Mouse (Mus musculus) embryonic facial prominence, embryonic 14.5 days (tissue): ENCODE measurements around the gene Gm4881. TPM values are rescaled to one million over a fixed set of nuclear protein-coding genes. Genes with fewer than 3 reads are reported as not detected.

Experiments
- ATAC-seq: fragments of 200-750 bp; cut with Nextera tagmentation; 2 replicates; pipeline ENCODE4 v1.8.0; 2017; ENCODE audit warnings: low read depth, moderate number of reproducible peaks, moderate TSS enrichment
- DNase-seq: peaks from one replicate; pipeline ENCODE4 v3.0.0-alpha.2; 2015; ENCODE audit warnings: low spot score
- H3K27ac ChIP-seq: fragments of 300-500 bp; sonication (generic); replicated peaks from 2 replicates; pipeline ENCODE4 v1.5.1; 2014; ENCODE audit warnings: low read depth, mild to moderate bottlenecking, low read length, moderate library complexity
- H3K27me3 ChIP-seq: fragments of 300-500 bp; sonication (generic); replicated peaks from 2 replicates; pipeline ENCODE4 v1.6.1; 2014; ENCODE audit warnings: low read length; ENCODE audit not compliant: control insufficient read depth, insufficient read depth
- H3K36me3 ChIP-seq: fragments of 300-500 bp; sonication (generic); 2 replicates; pipeline ENCODE4 v1.6.1; 2014; ENCODE audit warnings: low read length, mixed read lengths; ENCODE audit not compliant: control insufficient read depth, insufficient read depth
- H3K4me1 ChIP-seq: fragments of 300-500 bp; sonication (generic); 2 replicates; pipeline ENCODE4 v1.6.1; 2014; ENCODE audit warnings: antibody characterized with exemption, low read length; ENCODE audit not compliant: control insufficient read depth, insufficient read depth
- H3K4me2 ChIP-seq: fragments of 300-500 bp; sonication (generic); 2 replicates; pipeline ENCODE4 v1.6.1; 2014; ENCODE audit warnings: low read depth, mild to moderate bottlenecking, low read length, moderate library complexity, mixed read lengths
- H3K4me3 ChIP-seq: fragments of 300-500 bp; sonication (generic); 2 replicates; pipeline ENCODE4 v1.5.1; 2014; ENCODE audit warnings: low read depth, mild to moderate bottlenecking, low read length
- H3K9ac ChIP-seq: fragments of 300-500 bp; sonication (generic); 2 replicates; pipeline ENCODE4 v1.6.1; 2014; ENCODE audit warnings: low read depth, mild to moderate bottlenecking, low read length, moderate library complexity, mixed read lengths
- H3K9me3 ChIP-seq: fragments of 300-500 bp; sonication (generic); 2 replicates; pipeline ENCODE4 v1.6.1; 2016; ENCODE audit warnings: low read length; ENCODE audit not compliant: control insufficient read depth
- WGBS: fragments of 180-500 bp; shearing (Covaris S2); extraction: QIAGEN DNeasy Blood & Tissue Kit; methylation state at CpG from one replicate; pipeline ENCODE4 v1.1.7; 2014; 5-methylcytosine and 5-hydroxymethylcytosine counted together
- polyA plus RNA-seq: library from polyadenylated mRNA; unstranded; fragments of >200 nt; fragmentation: Nextera tagmentation; extraction: Ambion mirVana; gene quantifications from 2 replicates; pipeline ENCODE4 v1.2.1, GENCODE M21; 2014

Gene Gm4881
- polyA plus RNA-seq, 1 experiment from 2014 or later = not detected

DNA sequence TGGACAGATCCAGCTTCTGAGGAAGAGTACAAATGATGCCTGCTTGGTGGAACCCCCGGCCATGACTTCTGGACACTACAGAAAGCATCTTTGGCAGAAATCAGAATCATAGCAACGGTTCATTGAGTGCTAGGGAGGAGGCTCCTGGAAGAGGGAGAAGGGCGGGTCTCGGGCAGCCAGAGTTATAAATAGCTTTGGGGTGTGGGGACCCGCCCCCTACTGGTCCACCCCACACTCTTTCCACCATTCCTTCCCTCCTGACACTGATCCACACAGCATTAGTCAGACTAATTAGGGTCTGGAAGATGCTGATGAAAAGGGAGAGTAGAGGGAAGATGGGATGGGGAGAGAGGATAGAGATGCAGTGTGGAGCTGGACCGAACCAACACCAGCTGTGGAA lies 37.7 kb downstream of the Gm4881 start:
- ATAC-seq = no peak
- H3K4me2 ChIP-seq = peak overlapping the region; percentile 68
- H3K4me3 ChIP-seq = no peak overlapping the region
- no peaks in the 10 kb centered on the region for H3K27me3 ChIP-seq
- no peak for DNase-seq
- H3K9me3 ChIP-seq = no peaks in the 10 kb centered on the region
- WGBS = 26% methylated on average over 6 of the region's 6 CpGs
- H3K4me1 ChIP-seq = peaks cover 28% of the 10 kb centered on the region
- H3K36me3 ChIP-seq = peaks cover 31% of the 10 kb centered on the region
- H3K9ac ChIP-seq = 0 out of 2 replicates have a peak overlapping the region, but pooled peaks have one; percentile 32
- peak overlapping the region; percentile 72 for H3K27ac ChIP-seq

GRCm38 (mm10) chr7:24904936-24905335 lies 39.4 kb downstream of the Gm4881 start:
- no peak for ATAC-seq
- peak overlapping the region; percentile 81 for H3K9ac ChIP-seq
- peak overlapping the region; percentile 78 for H3K4me3 ChIP-seq
- H3K4me1 ChIP-seq = peaks cover 28% of the 10 kb centered on the region
- peak; percentile 78 for DNase-seq
- peak overlapping the region; percentile 68 for H3K4me2 ChIP-seq
- H3K27ac ChIP-seq = peak overlapping the region; percentile 77; the same call in 1 of the 2 replicates
- 20% methylated on average over 3 of the region's 3 CpGs for WGBS
- H3K36me3 ChIP-seq = peaks cover 21% of the 10 kb centered on the region
- H3K27me3 ChIP-seq = no peaks in the 10 kb centered on the region
- no peaks in the 10 kb centered on the region for H3K9me3 ChIP-seq

DNA sequence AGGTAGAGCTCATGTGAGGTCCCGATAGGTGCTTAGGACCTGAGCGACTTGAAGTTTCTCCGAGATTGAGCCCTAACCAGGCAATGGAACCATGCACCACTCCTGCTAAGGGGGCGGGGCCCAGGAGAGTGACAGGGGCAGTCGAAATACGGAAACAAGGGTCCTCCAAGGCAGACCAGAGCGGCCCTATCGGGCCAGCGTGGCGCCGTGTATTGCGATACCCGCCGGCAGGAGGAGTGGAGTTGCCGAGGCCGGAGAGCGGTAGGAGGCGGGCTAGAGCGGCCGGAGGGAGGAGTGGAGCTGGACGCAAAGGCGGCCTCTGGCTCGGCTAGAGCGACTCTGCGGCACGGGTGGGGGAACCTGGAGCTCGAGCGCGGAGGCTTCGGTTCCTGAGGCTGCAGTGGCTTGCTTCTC lies 40.2 kb downstream of the Gm4881 start:
- Histone ChIP-seq H3K27me3 (no peaks in the 10 kb centered on the region), H3K36me3 (peaks cover 12% of the 10 kb centered on the region), H3K9ac (peak overlapping the region; percentile 89), H3K9me3 (no peaks in the 10 kb centered on the region), H3K4me3 (peak overlapping the region; percentile 78), H3K4me2 (peak overlapping the region; percentile 68), H3K27ac (peak overlapping the region; percentile 77), H3K4me1 (peaks cover 28% of the 10 kb centered on the region)
- DNase-seq (peak; percentile 99), ATAC-seq (peak; percentile 98)
- 0% methylated on average over 18 of the region's 30 CpGs for WGBS

- 33% methylated on average over 10 of the region's 10 CpGs for WGBS
- peak overlapping the region; percentile 89 for H3K9ac ChIP-seq
- peaks cover 6% of the 10 kb centered on the region for H3K36me3 ChIP-seq
- ATAC-seq (no peak), DNase-seq (no peak)
- no peaks in the 10 kb centered on the region for H3K27me3 ChIP-seq
- H3K9me3 ChIP-seq = no peaks in the 10 kb centered on the region
- H3K4me3 ChIP-seq = peak overlapping the region; percentile 78
- peaks cover 28% of the 10 kb centered on the region for H3K4me1 ChIP-seq
- peak overlapping the region; percentile 79 for H3K27ac ChIP-seq
- H3K4me2 ChIP-seq = peak overlapping the region; percentile 68
Observed at GRCm38 (mm10) chr7:24903444-24903825, 40.9 kb downstream of the Gm4881 start.

- no peaks in the 10 kb centered on the region for H3K27me3 ChIP-seq
- peak within 1 kb of the TSS; percentile 79 for H3K27ac ChIP-seq
- H3K4me3 ChIP-seq = peak within 1 kb of the TSS; percentile 78
- H3K4me1 ChIP-seq = peaks cover 28% of the 10 kb centered on the region
- H3K9me3 ChIP-seq = no peaks in the 10 kb centered on the region
- H3K36me3 ChIP-seq = no peaks in the 10 kb centered on the region; the same call in 1 of the 2 replicates
- DNase-seq (peak; percentile 75), ATAC-seq (no peak)
- H3K4me2 ChIP-seq = peak within 1 kb of the TSS; percentile 68
- WGBS = 9% methylated on average over 39 of the region's 68 CpGs
- H3K9ac ChIP-seq = peak within 1 kb of the TSS; percentile 89
Observed at GRCm38 (mm10) chr7:24902630-24903443, 41.5 kb downstream of the Gm4881 start, which contains the start of gene Arhgef1. Arhgef1 (plus strand) TSS chr7:24902912.

DNA sequence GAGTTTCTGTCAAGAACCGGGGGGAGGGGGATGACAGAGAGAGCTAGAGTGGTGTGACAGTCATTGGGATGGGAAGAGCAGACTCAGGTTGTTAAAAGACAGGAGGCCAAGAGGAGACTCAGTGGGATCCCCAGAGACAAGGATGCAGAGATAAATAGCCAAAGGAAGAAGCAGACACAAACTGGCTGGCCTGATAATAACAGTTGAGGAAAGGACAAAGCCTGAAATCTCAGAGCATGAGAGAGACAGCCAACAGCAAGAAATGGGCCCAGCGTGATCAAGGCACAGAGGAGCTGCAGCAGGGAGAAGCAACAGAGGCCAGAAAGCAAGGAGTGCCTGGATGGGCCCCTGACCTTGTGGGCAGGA lies 42.0 kb downstream of the Gm4881 start:
- DNase-seq (no peak), ATAC-seq (no peak)
- 63% methylated on average over 2 of the region's 2 CpGs for WGBS
- H3K27me3 ChIP-seq = no peaks in the 10 kb centered on the region
- H3K4me3 ChIP-seq = peak overlapping the region; percentile 78
- no peaks in the 10 kb centered on the region for H3K9me3 ChIP-seq
- H3K9ac ChIP-seq = peak overlapping the region; percentile 89
- H3K27ac ChIP-seq = peak overlapping the region; percentile 79
- H3K36me3 ChIP-seq = no peaks in the 10 kb centered on the region; the same call in 1 of the 2 replicates
- H3K4me2 ChIP-seq = peak overlapping the region; percentile 68
- H3K4me1 ChIP-seq = peaks cover 24% of the 10 kb centered on the region

- no peaks in the 10 kb centered on the region for H3K9me3 ChIP-seq
- H3K4me1 ChIP-seq = peaks cover 20% of the 10 kb centered on the region
- ATAC-seq (no peak), DNase-seq (no peak)
- peak overlapping the region; percentile 79; the same call in 1 of the 2 replicates for H3K27ac ChIP-seq
- peak overlapping the region; percentile 68 for H3K4me2 ChIP-seq
- peak overlapping the region; percentile 78 for H3K4me3 ChIP-seq
- H3K9ac ChIP-seq = peak overlapping the region; percentile 89
- WGBS = 63% methylated on average over 1 of the region's 1 CpGs
- no peaks in the 10 kb centered on the region; the same call in 1 of the 2 replicates for H3K36me3 ChIP-seq
- no peaks in the 10 kb centered on the region for H3K27me3 ChIP-seq
Observed at GRCm38 (mm10) chr7:24901842-24902241, 42.5 kb downstream of the Gm4881 start.

DNA sequence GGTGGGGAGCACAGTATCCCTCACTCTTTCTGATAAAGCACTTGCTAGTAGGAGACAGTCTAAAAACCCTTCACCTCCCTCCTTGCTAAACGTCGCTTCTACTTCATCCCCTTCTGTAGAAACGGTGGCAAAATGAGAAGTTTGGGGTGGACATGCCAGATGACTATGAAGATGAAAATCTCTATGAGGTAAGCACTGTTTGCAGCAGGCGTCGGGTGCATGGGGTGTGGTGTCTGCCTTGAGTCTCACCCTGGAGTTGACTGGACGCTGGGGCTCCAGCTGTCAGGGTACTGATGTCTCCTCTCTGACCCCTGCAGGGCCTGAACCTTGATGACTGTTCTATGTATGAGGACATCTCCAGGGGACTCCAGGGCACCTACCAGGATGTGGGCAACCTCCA lies 43.2 kb downstream of the Gm4881 start:
- 71% methylated on average over 6 of the region's 6 CpGs for WGBS
- no peaks in the 10 kb centered on the region for H3K9me3 ChIP-seq
- H3K36me3 ChIP-seq = no peaks in the 10 kb centered on the region; the same call in 1 of the 2 replicates
- DNase-seq (no peak), ATAC-seq (no peak)
- H3K27me3 ChIP-seq = no peaks in the 10 kb centered on the region
- H3K27ac ChIP-seq = no peak overlapping the region
- H3K9ac ChIP-seq = no peak overlapping the region
- no peak overlapping the region for H3K4me2 ChIP-seq
- H3K4me1 ChIP-seq = peaks cover 15% of the 10 kb centered on the region
- H3K4me3 ChIP-seq = no peak overlapping the region
